Mouse (Mus musculus) intestine, embryonic 14.5 days (tissue): ENCODE data around the gene Dgkz. TPM values are rescaled to one million over a fixed set of nuclear protein-coding genes. Genes with fewer than 3 reads are reported as not detected.

ENCODE experiments used
- ATAC-seq: fragments of 200-750 bp; cut with Nextera tagmentation; replicated peaks from 2 replicates; pipeline ENCODE4 v1.8.0; 2017; ENCODE audit warnings: low read depth, moderate number of reproducible peaks, moderate TSS enrichment, moderate library complexity; ENCODE audit not compliant: low FRiP score, low TSS enrichment
- DNase-seq: peaks from one replicate; pipeline ENCODE4 v3.0.0-alpha.2; 2018; ENCODE audit warnings: low spot score
- H3K27ac ChIP-seq: fragments of 300-500 bp; sonication (generic); 2 replicates; pipeline ENCODE4 v1.5.1; 2014; ENCODE audit warnings: low read depth, mild to moderate bottlenecking, control low read depth
- H3K27me3 ChIP-seq: fragments of 300-500 bp; sonication (generic); replicated peaks from 2 replicates; pipeline ENCODE4 v1.6.1; 2014; ENCODE audit warnings: low read length, control low read depth; ENCODE audit not compliant: control insufficient read depth, insufficient read depth
- H3K36me3 ChIP-seq: fragments of 300-500 bp; sonication (generic); 2 replicates; pipeline ENCODE4 v1.6.1; 2014; ENCODE audit warnings: low read length, control low read depth; ENCODE audit not compliant: control insufficient read depth, insufficient read depth
- H3K4me1 ChIP-seq: fragments of 300-500 bp; sonication (generic); replicated peaks from 2 replicates; pipeline ENCODE4 v1.6.1; 2014; ENCODE audit warnings: low read length, control low read depth, mixed read lengths; ENCODE audit not compliant: control insufficient read depth, insufficient read depth
- H3K4me2 ChIP-seq: fragments of 300-500 bp; sonication (generic); 2 replicates; pipeline ENCODE4 v1.6.1; 2014; ENCODE audit warnings: low read length
- H3K4me3 ChIP-seq: fragments of 300-500 bp; sonication (generic); 2 replicates; pipeline ENCODE4 v1.5.1; 2014; ENCODE audit warnings: low read depth, low read length, control low read depth, mixed read lengths
- H3K9ac ChIP-seq: fragments of 300-500 bp; sonication (generic); 2 replicates; pipeline ENCODE4 v1.6.1; 2014; ENCODE audit warnings: mild to moderate bottlenecking, low read length
- H3K9me3 ChIP-seq: fragments of 300-500 bp; sonication (generic); 2 replicates; pipeline ENCODE4 v1.6.1; 2016; ENCODE audit warnings: low read length, control low read depth; ENCODE audit not compliant: control insufficient read depth
- WGBS: fragments of 180-500 bp; shearing (Covaris S2); extraction: QIAGEN DNeasy Blood & Tissue Kit; methylation state at CpG from one replicate; pipeline ENCODE4 v1.1.7; 2014; 5-methylcytosine and 5-hydroxymethylcytosine counted together
- polyA plus RNA-seq: library from polyadenylated mRNA; unstranded; fragments of >200 nt; fragmentation: Nextera tagmentation; extraction: Ambion mirVana; gene quantifications from 2 replicates; pipeline ENCODE4 v1.2.1, GENCODE M21; 2014

Dgkz gene
- polyA plus RNA-seq, 1 experiment from 2014 or later, result 75.6 TPM

- DNase-seq (peak; percentile 81), ATAC-seq (peak; percentile 93)
- Histone ChIP-seq H3K9me3 (no peaks in the 10 kb centered on the region), H3K4me3 (no peak overlapping the region), H3K27me3 (no peaks in the 10 kb centered on the region), H3K27ac (peak overlapping the region; percentile 89), H3K4me2 (peak overlapping the region; percentile 44), H3K9ac (no peak overlapping the region), H3K4me1 (peaks cover 16% of the 10 kb centered on the region), H3K36me3 (0 out of 2 replicates have a peak, but pooled peaks cover 5% of the 10 kb centered on the region)
- WGBS, result 5% methylated on average over 11 of the region's 13 CpGs
These were observed 8.8 kb upstream of the Dgkz start for GRCm38 (mm10) chr2:91984439-91984838.

- 51% methylated on average over 5 of the region's 5 CpGs for WGBS
- no peak for DNase-seq
These were observed 5.2 kb upstream of the Dgkz start for GRCm38 (mm10) chr2:91980830-91981229.

GRCm38 (mm10) chr2:91980245-91980644 lies 4.6 kb upstream of the Dgkz start:
- H3K36me3 ChIP-seq, result 0 out of 2 replicates have a peak, but pooled peaks cover 5% of the 10 kb centered on the region
- no peaks in the 10 kb centered on the region for H3K9me3 ChIP-seq
- no peak overlapping the region for H3K9ac ChIP-seq
- ATAC-seq (no peak), DNase-seq (no peak)
- H3K27me3 ChIP-seq, result peaks cover 21% of the 10 kb centered on the region
- H3K4me2 ChIP-seq, result no peak overlapping the region
- H3K27ac ChIP-seq, result no peak overlapping the region
- H3K4me1 ChIP-seq, result peaks cover 40% of the 10 kb centered on the region
- 21% methylated on average over 4 of the region's 4 CpGs for WGBS
- no peak overlapping the region for H3K4me3 ChIP-seq

More at GRCm38 (mm10) chr2:91980830-91981229, 5.2 kb upstream of the Dgkz start:
- no peak overlapping the region for H3K4me3 ChIP-seq
- H3K27ac ChIP-seq, result no peak overlapping the region
- no peak overlapping the region for H3K9ac ChIP-seq
- no peak for ATAC-seq
- H3K4me1 ChIP-seq, result peaks cover 36% of the 10 kb centered on the region
- 0 out of 2 replicates have a peak, but pooled peaks cover 5% of the 10 kb centered on the region for H3K36me3 ChIP-seq
- H3K9me3 ChIP-seq, result no peaks in the 10 kb centered on the region
- H3K27me3 ChIP-seq, result peaks cover 15% of the 10 kb centered on the region
- no peak overlapping the region for H3K4me2 ChIP-seq

- WGBS, result 28% methylated on average over 2 of the region's 2 CpGs
- H3K9ac ChIP-seq, result no peak overlapping the region
- no peaks in the 10 kb centered on the region for H3K9me3 ChIP-seq
- ATAC-seq, result no peak
- peaks cover 38% of the 10 kb centered on the region for H3K27me3 ChIP-seq
- peak overlapping the region; percentile 27; the same call in 1 of the 2 replicates for H3K27ac ChIP-seq
- DNase-seq, result no peak
- H3K4me3 ChIP-seq, result no peak overlapping the region
- 0 out of 2 replicates have a peak, but pooled peaks cover 5% of the 10 kb centered on the region for H3K36me3 ChIP-seq
- 0 out of 2 replicates have a peak overlapping the region, but pooled peaks have one; percentile 3 for H3K4me2 ChIP-seq
- peaks cover 27% of the 10 kb centered on the region for H3K4me1 ChIP-seq
These were observed 2.9 kb upstream of the Dgkz start for GRCm38 (mm10) chr2:91978547-91978946.

GRCm38 (mm10) chr2:91977960-91978359 lies 2.3 kb upstream of the Dgkz start:
- H3K9ac ChIP-seq, result no peak overlapping the region
- peaks cover 27% of the 10 kb centered on the region for H3K4me1 ChIP-seq
- H3K4me2 ChIP-seq, result no peak overlapping the region
- H3K36me3 ChIP-seq, result 0 out of 2 replicates have a peak, but pooled peaks cover 4% of the 10 kb centered on the region
- H3K27ac ChIP-seq, result no peak overlapping the region
- H3K4me3 ChIP-seq, result no peak overlapping the region
- H3K27me3 ChIP-seq, result peaks cover 38% of the 10 kb centered on the region
- DNase-seq (no peak), ATAC-seq (no peak)
- 77% methylated on average over 4 of the region's 4 CpGs for WGBS
- no peaks in the 10 kb centered on the region for H3K9me3 ChIP-seq

- no peak overlapping the region for H3K4me2 ChIP-seq
- H3K27ac ChIP-seq, result no peak overlapping the region
- no peaks in the 10 kb centered on the region for H3K36me3 ChIP-seq
- ATAC-seq (no peak), DNase-seq (no peak)
- 53% methylated on average over 7 of the region's 7 CpGs for WGBS
- peaks cover 38% of the 10 kb centered on the region for H3K27me3 ChIP-seq
- H3K4me1 ChIP-seq, result peaks cover 33% of the 10 kb centered on the region
- H3K4me3 ChIP-seq, result no peak overlapping the region
- no peak overlapping the region for H3K9ac ChIP-seq
- H3K9me3 ChIP-seq, result no peaks in the 10 kb centered on the region
These were observed 2.1 kb downstream of the Dgkz start for GRCm38 (mm10) chr2:91973416-91974135.

- no peaks in the 10 kb centered on the region for H3K36me3 ChIP-seq
- ATAC-seq (0 out of 2 replicates have a peak, but pooled peaks have one; percentile 38), DNase-seq (no peak)
- no peaks in the 10 kb centered on the region for H3K9me3 ChIP-seq
- WGBS, result 23% methylated on average over 13 of the region's 13 CpGs
- H3K27me3 ChIP-seq, result peaks cover 36% of the 10 kb centered on the region
- H3K9ac ChIP-seq, result no peak overlapping the region
- peaks cover 29% of the 10 kb centered on the region for H3K4me1 ChIP-seq
- H3K4me3 ChIP-seq, result no peak overlapping the region
- H3K4me2 ChIP-seq, result 0 out of 2 replicates have a peak overlapping the region, but pooled peaks have one; percentile 3
- peak overlapping the region; percentile 40; the same call in 1 of the 2 replicates for H3K27ac ChIP-seq
These were observed 3.5 kb downstream of the Dgkz start for GRCm38 (mm10) chr2:91972121-91972566.

- Histone ChIP-seq H3K4me2 (0 out of 2 replicates have a peak overlapping the region, but pooled peaks have one; percentile 3), H3K27ac (peak overlapping the region; percentile 40; the same call in 1 of the 2 replicates), H3K4me1 (peaks cover 29% of the 10 kb centered on the region), H3K4me3 (no peak overlapping the region), H3K36me3 (no peaks in the 10 kb centered on the region), H3K9ac (no peak overlapping the region), H3K27me3 (peaks cover 29% of the 10 kb centered on the region), H3K9me3 (no peaks in the 10 kb centered on the region)
- ATAC-seq, result 0 out of 2 replicates have a peak, but pooled peaks have one; percentile 30
- no peak for DNase-seq
- WGBS, result 24% methylated on average over 21 of the region's 21 CpGs
These were observed 4.2 kb downstream of the Dgkz start for GRCm38 (mm10) chr2:91971231-91972097.
